8 mouse cellular contexts compared by ENCODE assay signal in the genomic region with DNA sequence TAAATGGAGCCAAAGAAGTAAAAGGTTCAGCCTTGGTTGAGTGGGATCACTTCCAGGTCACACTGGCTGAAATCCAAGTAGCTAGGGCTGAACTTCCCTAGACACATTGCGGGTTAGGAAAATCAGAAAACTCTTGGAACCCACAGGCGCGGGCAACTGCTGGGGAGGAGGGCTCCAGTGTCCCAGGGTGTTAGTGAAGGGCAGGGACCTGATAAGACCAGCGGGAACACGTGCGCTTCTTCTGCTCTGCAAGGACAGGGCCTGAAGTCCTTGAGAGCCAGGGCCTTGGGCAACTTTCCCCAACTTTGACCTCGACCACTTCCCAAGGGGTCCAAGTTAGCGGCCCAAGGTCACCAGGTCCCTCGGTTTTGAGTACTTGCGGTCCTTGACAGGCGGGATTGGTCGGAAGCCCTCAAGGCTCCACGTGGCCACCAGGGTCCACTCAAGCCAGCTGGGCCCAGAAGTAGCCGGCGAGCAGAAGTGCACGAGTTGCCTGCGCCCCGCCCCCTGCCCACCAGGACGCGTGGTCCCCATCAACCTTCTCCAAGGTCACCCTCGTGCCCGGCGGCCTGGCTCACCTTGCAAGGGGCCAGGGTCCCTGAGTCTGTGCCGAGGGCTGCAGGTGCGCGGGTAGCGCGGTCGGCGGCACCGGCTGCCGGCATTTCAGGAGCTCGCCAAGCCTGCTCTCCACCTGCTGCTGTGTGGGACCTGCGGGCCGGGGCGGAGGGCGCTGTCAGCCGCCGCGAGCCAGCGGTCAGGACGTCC. TPM values are rescaled to one million over a fixed set of nuclear protein-coding genes. Genes with fewer than 3 reads are reported as not detected.
DNase-seq lines count a peak whose midpoint lies in the region; ATAC-seq and TF ChIP-seq lines count a peak whose summit lies in the region.

No protein-coding gene starts in this region.

- intact Hi-C loops in heart, postnatal 10 days (cut with DNase I), result no loop called here

- H3K9me3 ChIP-seq in E14TG2a.4 (ENCODE audit: low read length), result no peaks in the 10 kb centered on the region
- H3K9me3 ChIP-seq in erythroblast, embryonic 14.5 days (ENCODE audit: control insufficient read depth, low read length), result no peaks in the 10 kb centered on the region
- no peaks in the 10 kb centered on the region for H3K9me3 ChIP-seq in stomach, embryonic 16.5 days (replicated peaks; ENCODE audit: control insufficient read depth, low read length)

- H3K9ac ChIP-seq in stomach, embryonic 16.5 days (ENCODE audit: low read length), result peak overlapping the region; percentile 79

- H3K36me3 ChIP-seq in E14TG2a.4 (ENCODE audit: insufficient read depth, low read length), result peaks cover 15% of the 10 kb centered on the region
- H3K36me3 ChIP-seq in erythroblast, embryonic 14.5 days (ENCODE audit: control insufficient read depth), result peaks cover 26% of the 10 kb centered on the region
- 0 out of 2 replicates have a peak, but pooled peaks cover 3% of the 10 kb centered on the region for H3K36me3 ChIP-seq in stomach, embryonic 16.5 days (ENCODE audit: control insufficient read depth, insufficient read depth, low read length)

- H3K4me1 ChIP-seq in E14TG2a.4 (replicated peaks; ENCODE audit: low read depth, low read length), result peaks cover 48% of the 10 kb centered on the region
- peaks cover 46% of the 10 kb centered on the region for H3K4me1 ChIP-seq in erythroblast, embryonic 14.5 days (ENCODE audit: control insufficient read depth)
- peaks cover 8% of the 10 kb centered on the region; the same call in 1 of the 2 replicates for H3K4me1 ChIP-seq in stomach, embryonic 16.5 days (ENCODE audit: control insufficient read depth, insufficient read depth, low read length)

- peak overlapping the region; percentile 80 for H3K27ac ChIP-seq in stomach, embryonic 16.5 days (ENCODE audit: low read length)

- DNase-seq in adrenal gland, postnatal 25 days, result peak; percentile 71
- peak; percentile 72 to 82 for DNase-seq in heart, postnatal 10 days
- DNase-seq in kidney, postnatal 4 days, result peak; percentile 70 to 82
- DNase-seq in right cerebral cortex, postnatal 25 days, result no peak

- TF ChIP-seq CTCF in E14TG2a.4 (conservative IDR thresholded peaks at IDR 0.05; ENCODE audit: low read length), result no peak

- peak overlapping the region; percentile 92 for H3K4me2 ChIP-seq in stomach, embryonic 16.5 days (ENCODE audit: low read depth, low read length)

- WGBS in stomach, embryonic 16.5 days, result under 1% methylated on average over 42 of the region's 42 CpGs

- no peaks in the 10 kb centered on the region for H3K27me3 ChIP-seq in E14TG2a.4 (ENCODE audit: insufficient read depth, low read length)
- no peaks in the 10 kb centered on the region for H3K27me3 ChIP-seq in erythroblast, embryonic 14.5 days (ENCODE audit: control insufficient read depth)
- no peaks in the 10 kb centered on the region for H3K27me3 ChIP-seq in stomach, embryonic 16.5 days (ENCODE audit: control insufficient read depth, insufficient read depth, low read length)

- ATAC-seq in megakaryocyte progenitor cell, adult 5-6 weeks (replicated peaks; ENCODE audit: poor library complexity), result peak; percentile 46
- ATAC-seq in stomach, embryonic 16.5 days (ENCODE audit: insufficient read depth, low FRiP score), result peak; percentile 28; the same call in 1 of the 2 replicates

- peak overlapping the region; percentile 93 for H3K4me3 ChIP-seq in E14TG2a.4 (replicated peaks; ENCODE audit: low read length)
- H3K4me3 ChIP-seq in erythroblast, embryonic 14.5 days (replicated peaks), result peak overlapping the region; percentile 67
- peak overlapping the region; percentile 86 for H3K4me3 ChIP-seq in stomach, embryonic 16.5 days (replicated peaks; ENCODE audit: low read length)

RNA-seq across cellular contexts. Expression of gene Mcrip2, which starts 0.5 kb away (rescaled TPM):
- 479 and 493 TPM in 2 replicates for total RNA-seq in adrenal gland, postnatal 25 days (2021)
- polyA plus RNA-seq in erythroblast, embryonic 14.5 days (2012), result 3.7 and 4.0 TPM in 2 replicates
- total RNA-seq in heart, postnatal 10 days (2021), result 100 to 1,000 TPM; 191 to 218 TPM
- total RNA-seq in megakaryocyte progenitor cell, adult 5-6 weeks (2015), result 41.0 and 42.2 TPM in 2 replicates
- total RNA-seq in megakaryocyte progenitor cell, adult 5-6 weeks (2017), result 8.6 and 19.7 TPM in 2 replicates
- 41.5 and 49.4 TPM in 2 replicates for polyA plus RNA-seq in stomach, embryonic 16.5 days (2015; fragmentation: Nextera tagmentation; extraction: Ambion mirVana)

RNA-seq across cellular contexts. Expression of gene Wdr90, which starts 6.7 kb away (rescaled TPM):
- total RNA-seq in adrenal gland, postnatal 25 days (2021), result 26.7 and 28.0 TPM in 2 replicates
- 1.9 and 3.6 TPM in 2 replicates for polyA plus RNA-seq in erythroblast, embryonic 14.5 days (2012)
- total RNA-seq in heart, postnatal 10 days (2021), result 1 to 10 TPM; 3.9 to 6.2 TPM
- total RNA-seq in megakaryocyte progenitor cell, adult 5-6 weeks (2015), result 29.5 and 37.9 TPM in 2 replicates
- total RNA-seq in megakaryocyte progenitor cell, adult 5-6 weeks (2017), result 17.4 and 17.6 TPM in 2 replicates
- 20.9 and 22.1 TPM in 2 replicates for polyA plus RNA-seq in stomach, embryonic 16.5 days (2015; fragmentation: Nextera tagmentation; extraction: Ambion mirVana)

RNA-seq across cellular contexts. Expression of gene Mettl26, which starts 6.9 kb away (rescaled TPM):
- total RNA-seq in adrenal gland, postnatal 25 days (2021), result 116 and 144 TPM in 2 replicates
- polyA plus RNA-seq in erythroblast, embryonic 14.5 days (2012), result 6.4 and 8.3 TPM in 2 replicates
- total RNA-seq in heart, postnatal 10 days (2021), result 10 to 100 TPM; 15.4 to 15.7 TPM
- 34.3 and 39.1 TPM in 2 replicates for total RNA-seq in megakaryocyte progenitor cell, adult 5-6 weeks (2015)
- total RNA-seq in megakaryocyte progenitor cell, adult 5-6 weeks (2017), result 15.4 and 22.3 TPM in 2 replicates
- 57.1 and 63.8 TPM in 2 replicates for polyA plus RNA-seq in stomach, embryonic 16.5 days (2015; fragmentation: Nextera tagmentation; extraction: Ambion mirVana)

RNA-seq across cellular contexts. Expression of gene Wfikkn1, which starts 12.6 kb away (rescaled TPM):
- total RNA-seq in adrenal gland, postnatal 25 days (2021), result 2.7 and 3.3 TPM in 2 replicates
- 0.17 and 0.18 TPM in 2 replicates for polyA plus RNA-seq in erythroblast, embryonic 14.5 days (2012)
- under 1 TPM; 0.62 to 0.96 TPM for total RNA-seq in heart, postnatal 10 days (2021)
- 0.37 and 1.1 TPM in 2 replicates for total RNA-seq in megakaryocyte progenitor cell, adult 5-6 weeks (2015)
- total RNA-seq in megakaryocyte progenitor cell, adult 5-6 weeks (2017), result 0.12 and 0.54 TPM in 2 replicates
- 0.42 and 0.56 TPM in 2 replicates for polyA plus RNA-seq in stomach, embryonic 16.5 days (2015; fragmentation: Nextera tagmentation; extraction: Ambion mirVana)

RNA-seq across cellular contexts. Expression of gene Rhot2, which starts 23.4 kb away (rescaled TPM):
- 124 and 130 TPM in 2 replicates for total RNA-seq in adrenal gland, postnatal 25 days (2021)
- 17.7 and 19.8 TPM in 2 replicates for polyA plus RNA-seq in erythroblast, embryonic 14.5 days (2012)
- 10 to 100 TPM; 80.4 to 86.5 TPM for total RNA-seq in heart, postnatal 10 days (2021)
- 15.1 and 17.0 TPM in 2 replicates for total RNA-seq in megakaryocyte progenitor cell, adult 5-6 weeks (2015)
- total RNA-seq in megakaryocyte progenitor cell, adult 5-6 weeks (2017), result 18.0 and 19.7 TPM in 2 replicates
- 22.4 and 23.5 TPM in 2 replicates for polyA plus RNA-seq in stomach, embryonic 16.5 days (2015; fragmentation: Nextera tagmentation; extraction: Ambion mirVana)

Comparison
In these comparisons a context has a peak if more than half of its experiments do, and no peak if none do; other contexts are left out.
1. RNA of gene Mcrip2, which starts 0.5 kb away (total RNA-seq): 479 to 493 TPM in adrenal gland, postnatal 25 days and 191 to 218 TPM in heart, postnatal 10 days; 8.6 to 42.2 TPM in megakaryocyte progenitor cell, adult 5-6 weeks; every median in the first group is over 4 times any median in the second.
2. Peak in every context shown above with its lines, with median percentiles within 50 percentile points of each other: H3K4me3 ChIP-seq.